Mouse (Mus musculus): ENCODE data around the gene Nwd1.

Gene Nwd1

GRCm38 (mm10) chr8:72766777-72767176 lies 120.3 kb downstream of the Nwd1 start:
- DNase-seq = no peak
